Mouse (Mus musculus) liver, embryonic 12.5 days (tissue): ENCODE results near the gene Lama2. TPM values are rescaled to one million over a fixed set of nuclear protein-coding genes. Genes with fewer than 3 reads are reported as not detected.

ENCODE experiments used
- ATAC-seq: fragments of 200-750 bp; cut with Nextera tagmentation; 2 replicates; pipeline ENCODE4 v1.8.0; 2017; ENCODE audit warnings: moderate number of reproducible peaks, mild to moderate bottlenecking, moderate library complexity
- H3K27ac ChIP-seq: fragments of 300-500 bp; sonication (generic); 2 replicates; pipeline ENCODE4 v1.5.1; 2016; ENCODE audit warnings: mild to moderate bottlenecking
- H3K27me3 ChIP-seq: fragments of 300-500 bp; sonication (generic); replicated peaks from 2 replicates; pipeline ENCODE4 v1.6.1; 2016; ENCODE audit warnings: mild to moderate bottlenecking, moderate library complexity
- H3K36me3 ChIP-seq: fragments of 300-500 bp; sonication (generic); 2 replicates; pipeline ENCODE4 v1.6.1; 2016; ENCODE audit warnings: mild to moderate bottlenecking, moderate library complexity
- H3K4me1 ChIP-seq: fragments of 300-500 bp; sonication (generic); 2 replicates; pipeline ENCODE4 v1.6.1; 2016
- H3K4me2 ChIP-seq: fragments of 300-500 bp; sonication (generic); 2 replicates; pipeline ENCODE4 v1.6.1; 2016; ENCODE audit warnings: mild to moderate bottlenecking, moderate library complexity
- H3K4me3 ChIP-seq: fragments of 300-500 bp; sonication (generic); 2 replicates; pipeline ENCODE4 v1.5.1; 2016; ENCODE audit warnings: mild to moderate bottlenecking, moderate library complexity
- H3K9ac ChIP-seq: fragments of 300-500 bp; sonication (generic); 2 replicates; pipeline ENCODE4 v1.6.1; 2016; ENCODE audit warnings: mild to moderate bottlenecking, moderate library complexity
- H3K9me3 ChIP-seq: fragments of 300-500 bp; sonication (generic); replicated peaks from 2 replicates; pipeline ENCODE4 v1.6.1; 2016; ENCODE audit warnings: mild to moderate bottlenecking, moderate library complexity
- WGBS: fragments of 180-500 bp; shearing (Covaris S2); methylation state at CpG from one replicate; pipeline ENCODE4 v1.1.7; 2016; ENCODE audit not compliant: insufficient replicate concordance; 5-methylcytosine and 5-hydroxymethylcytosine counted together
- polyA plus RNA-seq: library from polyadenylated mRNA; unstranded; fragments of >200 nt; fragmentation: Nextera tagmentation; extraction: Ambion mirVana; gene quantifications from 2 replicates; pipeline ENCODE4 v1.2.1, GENCODE M21; 2016

Lama2 gene
- polyA plus RNA-seq, result 0.41 and 0.83 TPM in 2 replicates

DNA sequence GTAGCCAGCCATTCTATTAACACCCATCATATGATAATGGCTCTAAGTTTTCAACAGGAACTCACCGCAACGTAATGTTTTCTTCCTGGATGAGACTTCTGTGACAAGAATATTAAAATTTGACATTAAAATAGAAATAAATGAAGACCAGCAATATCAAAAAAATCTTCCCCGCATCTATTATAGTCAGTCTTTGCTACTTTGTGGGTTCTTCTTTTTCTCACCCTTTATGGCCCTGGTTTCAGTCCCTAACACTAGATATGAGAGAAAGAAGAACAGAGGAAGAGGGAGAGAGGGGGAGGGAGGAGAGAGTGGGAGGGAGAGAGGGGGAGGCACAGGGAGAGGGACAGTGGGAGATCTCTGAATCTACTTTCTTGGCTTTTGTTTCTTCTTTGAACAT is at the start of gene Lama2:
Gene Lama2 (minus strand): TSS at position 101 of the 400 bp plus-strand sequence.
- Histone ChIP-seq H3K9me3 (no peaks in the 10 kb centered on the region), H3K9ac (no peak within 1 kb of the TSS), H3K27me3 (no peaks in the 10 kb centered on the region), H3K4me2 (no peak within 1 kb of the TSS), H3K4me1 (no peaks in the 10 kb centered on the region), H3K4me3 (no peak within 1 kb of the TSS), H3K27ac (no peak within 1 kb of the TSS), H3K36me3 (no peaks in the 10 kb centered on the region)
- 77% methylated on average over 3 of the region's 3 CpGs for WGBS
- no peak for ATAC-seq

DNA sequence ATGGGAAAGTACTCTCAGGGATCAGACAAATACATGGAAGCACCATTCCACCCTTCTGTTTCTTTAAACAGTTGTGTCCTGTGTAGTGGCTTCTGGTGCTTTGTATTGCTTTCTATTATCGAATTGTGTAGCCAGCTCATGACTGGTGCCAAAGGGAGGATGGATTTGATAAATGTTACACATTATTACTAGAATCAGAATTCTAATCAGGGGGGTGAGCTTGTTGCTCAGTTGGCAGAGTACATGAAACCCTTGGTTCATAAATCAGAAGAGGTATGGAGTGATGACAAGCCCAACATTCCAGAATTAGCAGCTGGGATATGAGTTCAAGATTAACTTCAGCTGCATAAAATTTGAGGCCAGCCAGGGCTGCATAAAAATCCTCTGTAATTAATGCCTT is 44.8 kb upstream of the Lama2 start:
- Histone ChIP-seq H3K4me3 (no peak overlapping the region), H3K27me3 (no peaks in the 10 kb centered on the region), H3K4me1 (no peaks in the 10 kb centered on the region), H3K36me3 (no peaks in the 10 kb centered on the region), H3K27ac (no peak overlapping the region), H3K9me3 (no peaks in the 10 kb centered on the region), H3K4me2 (no peak overlapping the region), H3K9ac (no peak overlapping the region)
- no peak for ATAC-seq
- WGBS, result 49% methylated on average over 1 of the region's 1 CpGs

- Histone ChIP-seq H3K9me3 (no peaks in the 10 kb centered on the region), H3K9ac (no peak overlapping the region), H3K4me1 (no peaks in the 10 kb centered on the region), H3K4me2 (no peak overlapping the region), H3K27ac (no peak overlapping the region), H3K4me3 (no peak overlapping the region), H3K36me3 (no peaks in the 10 kb centered on the region), H3K27me3 (no peaks in the 10 kb centered on the region)
- no peak for ATAC-seq
- 41% methylated on average over 1 of the region's 1 CpGs for WGBS
Observed at GRCm38 (mm10) chr10:27663396-27663795, 43.8 kb upstream of the Lama2 start.

DNA sequence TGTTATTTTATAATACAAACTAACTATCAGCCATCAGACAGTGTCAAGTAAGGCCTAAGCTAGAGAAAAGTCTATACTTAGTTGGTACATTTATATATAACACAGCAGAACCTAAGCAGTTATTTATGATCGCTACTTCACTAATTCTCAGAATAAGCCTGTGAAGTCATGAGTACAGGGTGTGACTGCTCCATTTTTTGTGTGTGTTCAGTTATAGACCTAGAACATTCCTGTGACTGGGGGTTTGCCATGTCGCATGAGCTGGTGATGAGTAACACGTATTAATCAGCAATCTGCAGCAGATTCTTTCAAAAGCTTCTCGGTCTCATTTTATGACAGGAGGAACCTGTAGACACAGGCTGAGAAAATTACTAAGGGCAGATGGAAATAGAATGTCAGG is 34.6 kb upstream of the Lama2 start:
- Histone ChIP-seq H3K4me2 (no peak overlapping the region), H3K9me3 (no peaks in the 10 kb centered on the region), H3K27me3 (no peaks in the 10 kb centered on the region), H3K4me1 (no peaks in the 10 kb centered on the region), H3K36me3 (no peaks in the 10 kb centered on the region), H3K27ac (no peak overlapping the region), H3K9ac (no peak overlapping the region), H3K4me3 (no peak overlapping the region)
- WGBS, result 78% methylated on average over 4 of the region's 4 CpGs
- no peak for ATAC-seq

GRCm38 (mm10) chr10:27652694-27653335 is 33.3 kb upstream of the Lama2 start:
- Histone ChIP-seq H3K9ac (no peak overlapping the region), H3K27me3 (no peaks in the 10 kb centered on the region), H3K27ac (no peak overlapping the region), H3K4me3 (no peak overlapping the region), H3K4me2 (no peak overlapping the region), H3K9me3 (no peaks in the 10 kb centered on the region), H3K36me3 (no peaks in the 10 kb centered on the region), H3K4me1 (no peaks in the 10 kb centered on the region)
- no peak for ATAC-seq
- WGBS, result 53% methylated on average over 8 of the region's 8 CpGs

- H3K9ac ChIP-seq, result no peak overlapping the region
- ATAC-seq, result no peak
- no peaks in the 10 kb centered on the region for H3K36me3 ChIP-seq
- H3K27ac ChIP-seq, result no peak overlapping the region
- no peaks in the 10 kb centered on the region for H3K27me3 ChIP-seq
- no peaks in the 10 kb centered on the region for H3K9me3 ChIP-seq
- 39% methylated on average over 2 of the region's 2 CpGs for WGBS
- H3K4me1 ChIP-seq, result no peaks in the 10 kb centered on the region
- H3K4me3 ChIP-seq, result no peak overlapping the region
- H3K4me2 ChIP-seq, result no peak overlapping the region
Observed at GRCm38 (mm10) chr10:27635721-27636120, 16.2 kb upstream of the Lama2 start.

- H3K27me3 ChIP-seq, result no peaks in the 10 kb centered on the region
- ATAC-seq, result no peak
- no peak overlapping the region for H3K9ac ChIP-seq
- H3K4me2 ChIP-seq, result no peak overlapping the region
- no peaks in the 10 kb centered on the region for H3K4me1 ChIP-seq
- no peak overlapping the region for H3K4me3 ChIP-seq
- no peak overlapping the region for H3K27ac ChIP-seq
- WGBS, result 70% methylated on average over 4 of the region's 4 CpGs
- H3K36me3 ChIP-seq, result no peaks in the 10 kb centered on the region
- no peaks in the 10 kb centered on the region for H3K9me3 ChIP-seq
Observed at GRCm38 (mm10) chr10:27631002-27631401, 11.4 kb upstream of the Lama2 start.

- no peak for ATAC-seq
- H3K27ac ChIP-seq, result no peak overlapping the region
Observed at GRCm38 (mm10) chr10:27621697-27622449, 2.3 kb upstream of the Lama2 start.

DNA sequence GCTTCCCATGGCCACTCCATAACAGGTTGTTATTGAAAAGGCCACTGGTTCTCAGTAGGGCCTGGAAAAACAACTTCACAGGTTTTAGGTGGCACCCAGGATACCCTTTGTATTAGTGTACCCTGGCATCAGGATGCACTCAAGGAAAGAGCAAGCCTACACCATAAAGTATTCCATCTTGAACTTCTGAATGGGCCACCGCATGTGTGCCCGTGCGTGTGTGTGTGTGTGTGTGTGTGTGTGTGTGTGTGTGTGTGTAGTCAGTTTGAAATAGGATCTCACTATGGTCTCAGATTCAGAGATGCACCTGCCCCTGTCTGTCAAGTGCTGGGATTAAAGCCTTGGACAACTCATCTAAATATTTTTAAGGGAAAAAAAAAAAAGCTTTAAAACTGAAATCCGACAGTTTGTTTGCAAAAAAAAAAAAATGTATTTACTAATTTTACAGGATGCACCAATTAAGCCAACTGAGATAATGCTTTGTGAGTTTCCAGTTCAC is 2.0 kb downstream of the Lama2 start:
- no peak for ATAC-seq
- WGBS, result 69% methylated on average over 4 of the region's 4 CpGs

More at GRCm38 (mm10) chr10:27621697-27622449, 2.3 kb upstream of the Lama2 start:
- WGBS, result 57% methylated on average over 9 of the region's 9 CpGs
- Histone ChIP-seq H3K4me1 (no peaks in the 10 kb centered on the region), H3K9ac (no peak overlapping the region), H3K4me2 (no peak overlapping the region), H3K27me3 (no peaks in the 10 kb centered on the region), H3K4me3 (no peak overlapping the region), H3K36me3 (no peaks in the 10 kb centered on the region), H3K9me3 (no peaks in the 10 kb centered on the region)

DNA sequence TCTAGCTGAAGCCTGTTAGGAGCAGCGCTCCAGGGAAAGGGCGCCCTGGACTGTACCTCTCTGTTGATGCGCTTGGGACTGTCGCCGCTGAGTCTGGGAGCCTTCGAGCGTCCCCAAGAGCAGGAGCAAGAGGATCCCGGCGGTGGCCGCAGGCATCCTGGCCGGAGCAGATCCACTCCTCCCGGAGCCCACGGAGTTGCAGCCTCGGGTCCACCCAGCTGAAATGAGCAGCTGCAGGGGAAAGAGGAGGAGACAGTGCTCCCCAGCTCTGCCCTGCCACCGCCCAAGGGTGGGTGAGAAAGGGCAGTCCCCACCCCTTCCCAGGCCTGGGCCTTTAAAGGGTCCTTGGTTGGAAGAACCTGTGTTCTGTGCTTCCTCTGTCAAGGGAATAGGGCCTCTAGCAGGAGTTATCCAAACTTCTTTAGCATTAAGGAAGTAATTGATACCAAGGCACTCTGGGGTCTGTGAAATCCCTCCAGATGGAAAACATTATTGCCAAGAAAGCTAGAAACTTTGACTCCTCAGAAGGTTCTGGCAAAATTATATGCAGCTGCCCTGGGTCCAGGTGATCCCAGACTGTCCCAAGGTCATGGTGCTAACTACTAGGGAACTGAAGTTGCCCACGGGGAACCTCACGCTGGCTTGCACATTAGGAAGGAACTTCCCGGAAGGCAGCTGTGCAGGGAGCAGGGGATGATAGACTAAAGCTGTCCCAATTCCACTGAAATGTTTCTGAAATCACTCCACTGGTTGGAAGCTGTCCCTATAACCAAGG is 2.7 kb downstream of the Lama2 start:
- no peak for ATAC-seq

More for the DNA sequence above, 2.0 kb downstream of the Lama2 start:
- Histone ChIP-seq H3K27ac (no peak overlapping the region), H3K36me3 (no peaks in the 10 kb centered on the region), H3K4me2 (no peak overlapping the region), H3K27me3 (no peaks in the 10 kb centered on the region), H3K9ac (no peak overlapping the region), H3K4me1 (no peaks in the 10 kb centered on the region), H3K9me3 (no peaks in the 10 kb centered on the region), H3K4me3 (no peak overlapping the region)

DNA sequence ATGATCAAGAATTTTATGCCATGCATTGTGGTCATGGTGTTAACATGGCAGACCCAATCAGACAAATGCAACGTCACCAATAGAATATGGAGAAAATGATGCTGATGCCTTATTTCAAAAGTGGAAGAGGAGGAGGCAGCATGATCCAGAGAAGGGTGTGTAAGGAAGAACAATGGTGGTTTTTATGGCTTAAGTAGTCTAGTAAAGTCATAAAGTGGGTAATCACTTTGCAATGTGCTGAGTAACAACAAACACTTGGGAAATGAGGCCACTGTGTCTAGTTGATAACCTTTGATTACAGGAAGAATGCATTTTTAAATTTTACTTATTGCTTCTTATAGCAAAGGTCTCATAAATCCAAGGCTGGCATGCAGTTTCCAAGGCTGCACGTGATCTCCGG is 23.9 kb downstream of the Lama2 start:
- no peak overlapping the region for H3K4me2 ChIP-seq
- ATAC-seq, result no peak
- no peak overlapping the region for H3K9ac ChIP-seq
- H3K4me1 ChIP-seq, result no peaks in the 10 kb centered on the region
- H3K36me3 ChIP-seq, result no peaks in the 10 kb centered on the region
- H3K27ac ChIP-seq, result no peak overlapping the region
- H3K4me3 ChIP-seq, result no peak overlapping the region
- no peaks in the 10 kb centered on the region for H3K27me3 ChIP-seq
- 70% methylated on average over 3 of the region's 3 CpGs for WGBS
- no peaks in the 10 kb centered on the region for H3K9me3 ChIP-seq

More for the DNA sequence above, 2.7 kb downstream of the Lama2 start:
- 16% methylated on average over 17 of the region's 18 CpGs for WGBS
- H3K27ac ChIP-seq, result no peak overlapping the region
- H3K4me3 ChIP-seq, result no peak overlapping the region
- no peak overlapping the region for H3K9ac ChIP-seq
- H3K27me3 ChIP-seq, result no peaks in the 10 kb centered on the region
- no peaks in the 10 kb centered on the region for H3K36me3 ChIP-seq
- H3K4me1 ChIP-seq, result no peaks in the 10 kb centered on the region
- H3K9me3 ChIP-seq, result no peaks in the 10 kb centered on the region
- peak overlapping the region; percentile 52 for H3K4me2 ChIP-seq

DNA sequence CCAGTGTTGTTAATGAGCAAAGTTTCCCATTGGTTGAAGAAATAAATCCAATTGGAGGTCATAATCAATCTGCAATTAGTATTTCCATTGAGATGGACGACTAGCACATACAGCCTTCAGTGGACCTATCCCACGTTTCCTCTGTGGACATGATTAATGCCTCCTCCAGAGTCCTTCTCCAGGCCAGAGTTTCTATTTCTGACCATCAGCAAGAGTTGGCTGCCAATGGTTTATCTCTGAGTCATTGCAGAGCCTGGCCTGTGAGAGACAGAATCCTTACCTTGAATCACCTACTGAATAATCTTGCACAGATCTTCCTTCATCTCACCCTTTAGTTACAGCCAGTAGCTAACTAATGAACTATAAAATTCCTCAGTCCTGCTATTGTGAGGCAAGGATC is 86.3 kb downstream of the Lama2 start:
- Histone ChIP-seq H3K9ac (no peak overlapping the region), H3K36me3 (no peaks in the 10 kb centered on the region), H3K4me1 (no peaks in the 10 kb centered on the region), H3K4me3 (no peak overlapping the region), H3K27me3 (no peaks in the 10 kb centered on the region), H3K9me3 (no peaks in the 10 kb centered on the region), H3K4me2 (no peak overlapping the region), H3K27ac (no peak overlapping the region)
- WGBS, result 47% methylated on average over 2 of the region's 2 CpGs
- ATAC-seq, result no peak
